Mouse (Mus musculus): ENCODE data around the gene 4930564D02Rik. TPM values are rescaled to one million over a fixed set of nuclear protein-coding genes. Genes with fewer than 3 reads are reported as not detected.
A peak's percentile ranks its signal among the peaks of the same experiment; 100 is the strongest.

Gene 4930564D02Rik
- total RNA-seq (2022): not detected

DNA sequence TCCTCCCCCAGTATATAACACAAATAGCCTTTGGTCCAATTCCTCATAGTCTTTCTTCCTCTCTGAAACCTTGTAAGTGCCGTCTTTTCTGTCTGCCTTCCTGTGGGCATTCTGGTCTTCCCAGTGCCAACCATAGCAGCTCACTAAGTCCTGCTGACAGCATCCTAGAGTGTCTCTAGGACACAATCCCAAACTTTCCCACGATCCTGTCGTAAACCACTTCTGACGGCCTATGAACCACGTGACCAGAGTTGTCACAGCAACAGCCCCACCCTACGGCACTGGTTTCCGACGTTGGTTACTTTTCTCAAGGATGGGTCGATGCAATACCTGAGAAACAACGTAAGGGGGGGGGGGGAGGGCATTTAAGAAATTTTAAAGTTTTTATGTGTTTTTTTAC, at the start of gene 4930564D02Rik:
Gene 4930564D02Rik (plus strand): TSS at position 301 of the 400 bp plus-strand sequence.
- DNase-seq: no peak

DNA sequence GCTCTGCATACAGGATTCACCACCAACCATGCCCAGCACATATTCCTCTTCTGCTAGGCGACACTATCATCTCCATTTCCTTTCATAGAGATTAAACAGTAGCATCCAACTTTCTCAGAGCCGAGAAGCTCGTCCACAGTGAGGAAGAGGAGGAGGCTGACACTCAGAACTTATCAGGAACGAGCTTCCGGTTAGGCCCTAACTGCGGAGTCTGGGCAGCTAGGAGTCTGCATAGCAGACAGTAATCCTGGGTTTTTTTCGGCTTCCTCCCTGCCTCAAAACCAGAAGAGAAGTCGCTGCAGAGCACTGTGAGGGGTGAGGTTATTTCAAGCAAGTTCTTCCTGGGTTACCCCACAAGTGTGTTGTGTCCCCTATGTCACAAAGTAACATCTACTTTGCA, 49.3 kb upstream of the 4930564D02Rik start:
- no peak for DNase-seq

DNA sequence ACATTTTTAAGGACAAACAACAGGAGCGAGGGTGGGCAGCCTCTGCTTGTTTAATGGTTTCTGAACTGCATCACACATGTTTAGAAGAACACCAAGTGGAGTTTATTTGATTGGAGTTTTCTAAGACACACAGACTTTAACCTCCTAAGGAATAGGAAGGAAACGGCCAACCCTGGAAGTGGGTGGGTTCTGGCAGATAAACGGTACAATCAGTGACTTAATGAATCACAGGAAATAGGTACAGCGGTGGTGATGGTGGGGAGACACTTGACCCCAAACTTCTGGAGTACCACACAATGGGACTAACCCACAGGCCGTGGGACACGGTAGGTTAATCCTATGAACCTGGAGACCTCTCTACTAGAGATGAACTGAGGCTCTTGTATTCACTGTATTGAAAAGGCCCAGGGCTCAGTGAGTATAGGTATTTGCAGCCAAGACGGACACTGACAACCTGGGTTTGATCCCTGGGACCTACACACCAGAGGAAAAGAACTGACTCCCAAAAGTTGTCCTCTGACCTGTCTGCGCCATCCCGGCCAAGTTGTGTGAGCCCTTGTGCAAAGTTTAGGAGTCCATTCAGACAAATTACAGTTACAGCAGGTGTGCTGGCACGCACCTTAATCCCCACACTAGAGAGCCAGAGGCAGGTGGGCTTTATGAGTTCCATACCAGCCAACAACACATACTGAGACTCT, 48.4 kb upstream of the 4930564D02Rik start:
- no peak for DNase-seq

DNA sequence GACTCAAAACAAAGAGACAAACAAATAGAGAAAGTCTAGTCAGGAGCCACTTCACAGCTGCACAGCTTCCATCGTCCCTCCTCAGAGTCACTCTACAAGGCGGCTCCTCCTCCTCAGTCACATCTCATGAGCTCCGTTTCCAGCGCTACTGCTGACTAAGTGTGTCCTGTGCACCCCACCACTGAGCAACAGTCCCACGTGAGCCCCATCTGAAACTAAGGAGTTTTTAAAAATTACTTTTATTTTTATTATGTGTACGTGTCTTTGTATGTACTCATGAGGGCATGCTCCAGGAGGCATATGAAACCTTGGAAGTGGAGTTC, 47.9 kb upstream of the 4930564D02Rik start:
- no peak for DNase-seq

DNA sequence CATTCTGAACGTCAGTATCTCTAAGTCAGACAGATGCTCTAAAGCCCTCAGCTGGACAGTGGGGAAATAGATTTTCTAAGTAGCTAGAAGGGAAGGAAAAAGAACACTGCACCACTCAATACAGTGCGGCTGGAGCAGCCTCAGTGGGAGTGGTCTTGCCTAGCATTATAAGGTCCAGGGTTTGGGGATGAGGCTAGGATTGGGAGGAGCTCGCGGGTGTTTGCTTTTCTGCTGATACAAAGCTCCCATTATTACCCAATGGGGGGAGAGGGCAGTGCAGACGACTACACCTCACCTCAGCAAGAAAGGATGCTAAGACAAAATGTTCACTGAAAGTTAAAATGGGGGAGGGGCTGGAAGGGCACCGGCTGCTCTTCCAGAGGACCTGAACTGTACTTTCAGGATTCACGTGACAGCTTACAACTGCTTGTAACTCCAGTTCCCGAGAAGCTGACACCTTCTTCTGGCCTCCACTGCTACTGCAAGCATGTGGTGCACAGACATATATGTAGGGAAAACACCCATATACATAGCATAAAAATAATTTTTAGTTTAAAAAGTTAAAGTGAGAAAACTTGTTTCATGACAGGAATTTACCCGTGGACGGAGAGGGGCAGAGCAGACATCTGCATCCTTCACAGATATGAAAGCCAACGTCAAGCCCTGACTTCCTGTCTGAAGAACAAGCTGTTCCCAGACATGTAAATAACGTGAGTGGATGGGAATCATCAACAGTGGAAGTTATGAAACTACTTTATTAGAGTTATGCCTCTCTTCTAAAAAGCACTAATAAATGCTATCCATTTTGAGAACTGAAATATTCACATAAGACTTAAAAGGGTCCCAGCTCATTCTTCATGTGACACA, 46.6 kb upstream of the 4930564D02Rik start:
- no peak for DNase-seq

DNA sequence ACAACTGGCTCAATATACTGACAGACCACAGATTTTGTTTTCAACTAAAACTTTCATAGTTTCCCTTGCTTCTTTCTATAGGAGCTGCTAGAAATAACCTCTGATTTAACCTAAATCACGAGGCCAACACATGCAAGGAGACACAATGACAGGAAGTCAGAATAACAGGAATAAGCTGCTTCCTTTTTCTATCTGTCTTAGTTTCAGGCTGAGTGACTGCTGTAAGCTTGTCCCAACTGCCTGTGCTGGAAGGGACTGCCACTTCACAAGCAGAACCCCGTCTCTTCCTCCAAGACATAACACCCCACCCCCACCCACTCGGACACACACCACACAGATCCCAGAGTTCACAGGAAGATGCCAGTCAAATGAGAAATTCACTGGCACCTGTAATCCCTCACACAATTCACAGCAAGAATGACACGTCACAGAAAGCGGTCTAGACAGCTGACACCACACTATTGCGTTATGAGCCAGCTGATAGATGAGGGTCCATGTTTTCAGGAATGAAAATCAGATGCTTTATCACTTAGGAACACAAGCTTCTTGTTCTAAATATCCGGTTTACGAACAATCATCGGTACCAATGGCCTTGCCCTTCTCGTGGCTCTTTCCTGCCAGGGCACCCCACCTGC, 43.2 kb upstream of the 4930564D02Rik start:
- no peak for DNase-seq

DNA sequence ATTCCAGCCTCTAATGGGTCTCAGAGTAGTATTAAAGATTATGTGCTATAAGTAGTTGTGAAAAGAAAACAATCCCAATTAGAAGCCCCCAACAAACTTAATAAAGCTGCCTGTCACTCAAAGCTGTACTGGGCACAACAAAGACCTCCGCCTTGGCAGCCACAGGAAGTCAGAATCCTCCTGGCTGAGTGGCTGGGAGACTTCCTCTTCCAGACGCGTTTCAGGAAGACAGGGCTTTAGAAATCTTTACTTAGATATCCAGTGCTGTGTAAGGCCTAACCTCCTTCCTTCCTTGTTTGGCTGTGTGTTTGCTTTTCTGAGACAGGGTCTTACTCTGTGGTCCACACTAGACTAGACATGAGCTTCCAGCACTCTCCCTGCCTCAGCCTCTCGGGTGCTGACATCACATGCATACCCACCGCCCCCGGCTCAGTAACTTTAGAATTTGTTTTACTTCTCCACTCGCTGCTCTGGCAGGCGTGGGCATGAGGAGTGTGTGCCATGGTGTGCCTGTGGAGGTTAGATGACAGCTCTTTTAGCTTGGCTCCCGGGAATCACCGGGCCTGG, 30.3 kb upstream of the 4930564D02Rik start:
- DNase-seq: no peak

DNA sequence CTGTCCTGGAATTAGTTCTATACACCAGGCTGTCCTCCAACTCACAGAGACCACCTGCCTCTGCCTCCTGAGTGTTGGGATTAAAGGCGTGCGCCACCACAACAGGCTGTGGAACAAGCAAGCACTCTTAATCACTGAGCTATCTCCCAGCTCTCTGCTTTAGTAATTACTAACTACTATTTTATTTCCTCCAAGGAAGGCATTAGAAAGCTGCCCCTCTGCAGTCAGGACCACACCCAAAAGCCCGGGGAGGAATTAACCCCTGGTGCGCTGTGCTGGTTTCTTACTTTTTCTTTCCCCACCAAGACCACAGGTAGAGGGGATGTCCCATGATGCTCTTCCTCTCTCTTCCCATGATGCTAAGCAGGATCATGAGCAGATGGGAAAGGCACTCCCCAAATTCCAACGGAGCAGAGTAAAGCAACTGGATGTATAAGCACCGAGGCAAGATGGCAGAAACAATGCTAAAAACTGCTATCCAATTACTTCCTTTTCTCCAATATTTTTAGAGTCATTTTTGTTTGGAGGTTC, 29.3 kb upstream of the 4930564D02Rik start:
- DNase-seq: no peak

DNA sequence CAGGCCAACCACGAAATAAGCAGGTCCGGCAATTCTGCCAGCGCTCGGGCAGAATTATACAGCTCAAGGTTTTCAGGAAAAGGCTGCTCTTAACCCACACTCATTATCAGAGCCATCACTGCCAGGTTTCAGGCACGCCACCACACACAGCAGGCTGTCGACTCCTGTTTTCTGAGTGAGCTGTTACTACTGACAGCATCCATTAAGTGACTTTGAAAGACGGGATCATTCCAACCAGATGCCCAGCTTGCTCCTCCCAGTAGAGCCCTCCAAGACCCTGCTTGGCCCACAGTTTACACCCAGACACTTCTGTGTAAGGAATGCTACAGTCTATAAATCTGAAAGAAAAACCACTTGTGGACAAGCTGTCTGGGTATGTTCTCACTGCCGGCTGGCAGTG, 26.6 kb upstream of the 4930564D02Rik start:
- DNase-seq: no peak

DNA sequence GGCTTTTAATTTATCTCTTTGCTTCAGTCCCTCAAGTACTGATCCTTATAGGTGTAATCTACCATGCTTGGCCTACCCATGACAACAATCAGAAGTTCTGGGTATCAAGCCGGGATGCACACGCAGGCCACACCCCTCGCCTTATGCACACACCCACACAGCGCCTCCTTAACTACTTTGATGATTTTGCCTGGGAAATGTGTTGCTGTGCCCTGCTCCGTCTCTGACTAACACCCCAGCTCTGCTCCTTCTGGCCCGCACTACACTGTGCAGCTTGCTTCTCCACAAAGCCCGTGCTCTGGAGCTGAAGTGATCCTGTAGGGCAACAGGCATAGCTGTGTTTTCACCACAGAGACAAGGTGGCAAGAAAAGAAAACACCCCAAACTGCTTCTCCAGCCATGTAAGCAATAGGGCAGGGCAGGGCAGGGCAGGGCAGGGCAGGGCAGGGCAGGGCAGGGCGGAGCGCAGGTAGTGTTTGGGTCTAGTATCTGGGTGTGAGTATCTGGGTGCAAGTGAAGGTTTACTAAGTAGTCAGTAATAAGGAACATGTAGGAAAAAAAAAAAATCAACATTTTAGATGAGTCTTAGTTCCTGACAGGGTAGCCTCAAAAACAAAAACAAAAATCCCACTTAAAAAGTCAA, 25.5 kb upstream of the 4930564D02Rik start:
- DNase-seq: no peak

DNA sequence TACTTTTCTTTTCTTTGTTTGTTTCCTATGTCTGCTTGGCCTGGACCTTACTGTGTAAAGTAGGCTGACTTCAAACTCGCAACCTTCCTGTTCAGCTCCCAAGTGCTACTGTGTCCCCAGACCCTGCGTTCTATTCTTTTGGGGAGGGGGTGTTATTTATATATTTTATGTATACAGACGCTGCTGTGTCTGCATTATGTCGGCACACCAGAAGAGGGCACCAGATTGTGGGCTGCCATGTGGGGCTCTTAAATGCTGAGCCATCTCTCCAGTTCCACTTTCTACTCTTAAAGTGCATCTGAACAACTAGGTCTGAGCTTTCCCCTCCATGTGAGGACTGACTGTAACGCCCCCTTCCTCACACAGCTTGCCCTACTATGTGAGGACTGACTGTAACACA, 22.9 kb upstream of the 4930564D02Rik start:
- no peak for DNase-seq

DNA sequence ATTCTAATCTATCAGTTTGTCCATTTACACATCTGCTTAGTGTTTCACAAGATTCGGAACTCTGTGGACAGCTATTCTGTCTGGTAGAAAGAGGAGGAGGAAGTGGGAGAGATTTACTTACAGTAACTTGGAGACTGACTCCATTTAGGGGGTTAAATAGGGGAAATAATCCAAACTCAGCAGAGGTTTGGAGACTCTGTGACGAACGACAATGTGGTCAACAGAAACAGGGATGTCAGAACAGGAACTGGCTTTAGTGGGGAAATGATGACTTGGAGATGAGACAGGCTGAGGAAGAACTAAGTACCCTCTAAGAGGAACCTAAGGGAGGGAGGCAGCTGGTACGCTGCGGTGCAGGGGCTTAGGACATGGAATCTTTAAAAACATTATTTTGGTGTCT, 19.8 kb upstream of the 4930564D02Rik start:
- no peak for DNase-seq

DNA sequence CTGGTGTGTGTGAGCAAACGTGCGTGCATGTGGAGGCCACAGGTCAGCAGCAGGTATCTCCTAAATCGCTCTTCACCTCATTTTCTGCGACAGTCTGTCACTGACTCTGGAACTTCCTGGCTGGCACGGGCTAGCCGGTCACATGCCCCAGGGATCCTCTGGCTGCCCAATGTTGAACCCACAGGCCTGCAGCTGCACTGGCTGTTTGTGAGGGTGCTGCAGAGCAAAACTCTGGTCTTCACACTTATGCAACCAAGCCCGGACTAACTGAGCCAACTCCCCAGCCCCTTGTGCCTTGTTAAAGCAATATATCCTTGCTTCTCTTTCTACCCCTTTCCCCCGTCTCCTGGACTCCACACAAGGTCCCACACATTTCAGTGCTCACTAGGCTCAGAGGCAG, 19.0 kb upstream of the 4930564D02Rik start:
- peak; percentile 38 for DNase-seq

DNA sequence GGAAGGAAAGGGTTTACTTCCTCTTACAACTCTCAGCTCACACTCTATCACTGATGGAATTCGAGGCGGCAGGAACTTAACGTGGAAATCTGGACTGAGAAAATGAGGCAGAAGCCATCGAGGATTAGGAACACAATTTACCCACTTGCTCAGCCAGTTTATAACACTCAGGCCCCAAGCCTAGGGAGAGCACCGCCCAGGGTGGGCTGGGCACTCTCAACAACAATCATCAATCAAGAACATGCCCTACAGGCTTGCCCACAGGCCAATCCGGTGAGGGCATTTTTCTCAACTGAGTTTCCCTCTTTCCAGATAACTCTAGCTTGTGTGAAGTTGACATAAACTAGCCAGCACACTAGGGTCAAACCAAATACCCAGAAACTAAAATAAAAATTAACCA, 16.8 kb upstream of the 4930564D02Rik start:
- DNase-seq: no peak

DNA sequence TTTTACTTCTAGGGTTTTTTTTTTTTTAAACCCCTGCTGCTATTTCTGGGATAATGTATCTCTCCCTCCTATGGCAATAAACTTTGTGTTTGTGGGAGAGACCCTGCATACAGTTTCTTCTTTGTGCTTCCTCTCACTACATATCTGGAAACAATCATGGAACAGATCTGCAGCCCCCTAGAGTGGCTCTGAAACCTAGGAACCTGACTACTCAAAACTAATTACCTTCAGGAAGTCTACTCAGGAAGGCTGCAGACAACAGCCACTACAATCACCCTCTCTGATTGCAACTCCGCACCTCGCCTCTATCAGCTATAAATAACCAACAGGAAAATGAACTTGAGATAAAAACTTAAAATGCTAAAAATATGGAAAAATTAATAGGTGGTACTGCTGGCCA, 15.5 kb upstream of the 4930564D02Rik start:
- no peak for DNase-seq

DNA sequence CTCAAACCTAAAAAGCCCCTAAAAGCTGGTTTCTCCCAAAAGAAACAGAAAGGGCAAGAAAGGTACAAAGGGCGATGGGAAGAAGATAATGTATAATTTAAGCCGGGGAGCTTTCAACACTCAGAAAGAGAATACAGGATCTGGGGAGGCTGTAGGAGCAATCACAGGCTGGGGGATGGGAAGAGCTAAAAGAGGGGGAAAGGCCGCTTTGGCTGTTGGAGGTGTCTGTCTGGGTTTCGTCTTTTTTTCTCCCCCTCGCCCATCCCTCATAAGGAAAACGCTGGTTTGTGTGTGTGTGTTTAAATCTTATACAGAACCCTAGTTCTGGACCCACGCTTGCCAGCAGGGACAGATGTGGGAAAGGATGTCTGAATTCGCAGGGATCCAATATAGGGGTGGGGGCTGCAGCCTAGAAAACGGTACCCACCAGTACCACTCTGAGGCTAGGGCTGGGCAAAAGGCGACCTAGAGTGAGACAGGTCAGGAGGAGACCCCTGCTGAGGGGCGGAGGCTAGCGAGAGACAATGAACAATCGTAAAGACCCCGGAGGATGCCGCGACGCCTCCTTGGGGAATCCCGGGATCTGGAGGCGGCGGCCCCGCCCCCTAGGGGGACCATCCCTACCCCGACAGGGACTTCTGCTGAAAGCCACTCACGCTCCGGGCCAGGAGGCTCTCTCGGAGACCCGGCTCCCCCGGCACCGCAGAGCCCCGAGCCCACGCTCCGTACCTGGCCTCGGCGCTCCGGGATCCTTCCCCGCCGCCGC, 14.3 kb upstream of the 4930564D02Rik start:
- no peak for DNase-seq

DNA sequence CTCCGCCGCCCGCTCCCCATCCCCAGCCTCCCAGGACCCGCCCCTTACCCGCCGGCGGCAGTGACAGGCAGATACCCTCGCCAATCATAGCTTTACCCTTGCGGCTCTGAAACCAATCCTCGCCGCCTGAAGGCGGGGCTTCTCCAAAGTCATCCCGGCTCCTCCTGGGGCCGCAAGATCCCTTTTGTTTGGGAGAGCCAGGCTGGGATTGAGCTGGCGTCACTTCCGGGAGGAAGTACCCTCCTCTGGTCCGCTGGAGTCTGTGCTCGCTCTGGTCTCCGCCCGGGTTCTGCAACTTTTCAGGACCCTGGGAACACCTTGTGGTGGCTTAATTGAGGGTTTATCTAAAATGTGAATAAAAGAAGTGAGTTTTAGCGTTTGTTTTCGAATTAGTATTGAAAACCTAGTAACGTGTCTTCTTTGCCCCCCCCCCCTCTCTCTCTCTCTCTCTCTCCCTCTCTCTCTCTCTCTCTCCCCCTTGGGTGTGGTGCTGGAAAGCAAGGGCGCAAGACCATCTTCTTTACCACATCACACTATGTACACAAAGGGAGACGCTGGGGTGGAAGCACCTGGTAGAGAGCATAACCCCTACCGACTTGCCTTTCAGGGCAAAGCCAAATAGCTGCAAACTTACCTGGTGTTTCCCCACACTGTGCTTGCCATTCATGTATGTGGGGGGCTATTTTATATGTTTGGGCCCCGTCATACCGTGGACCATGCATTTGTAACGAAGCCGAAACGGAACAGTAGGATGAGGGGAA, 13.5 kb upstream of the 4930564D02Rik start, which contains the start of gene Cttnbp2nl:
Gene Cttnbp2nl (minus strand): TSS at position 210 of the 761 bp plus-strand sequence.
- DNase-seq: peak; percentile 98

DNA sequence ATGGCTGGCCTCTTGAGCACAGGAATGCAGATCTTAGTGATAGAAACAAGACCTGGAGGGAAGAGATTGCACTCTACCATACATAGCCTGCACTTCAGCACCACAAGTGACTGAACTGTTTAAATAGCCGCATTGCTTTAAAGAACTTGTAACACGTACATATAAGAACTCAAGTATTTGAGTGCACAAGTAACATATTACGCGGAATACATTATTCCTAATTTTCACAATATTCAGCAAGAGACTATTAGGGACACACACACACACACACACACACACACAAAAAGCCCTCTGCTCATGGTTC, 13.0 kb upstream of the 4930564D02Rik start:
- no peak for DNase-seq

DNA sequence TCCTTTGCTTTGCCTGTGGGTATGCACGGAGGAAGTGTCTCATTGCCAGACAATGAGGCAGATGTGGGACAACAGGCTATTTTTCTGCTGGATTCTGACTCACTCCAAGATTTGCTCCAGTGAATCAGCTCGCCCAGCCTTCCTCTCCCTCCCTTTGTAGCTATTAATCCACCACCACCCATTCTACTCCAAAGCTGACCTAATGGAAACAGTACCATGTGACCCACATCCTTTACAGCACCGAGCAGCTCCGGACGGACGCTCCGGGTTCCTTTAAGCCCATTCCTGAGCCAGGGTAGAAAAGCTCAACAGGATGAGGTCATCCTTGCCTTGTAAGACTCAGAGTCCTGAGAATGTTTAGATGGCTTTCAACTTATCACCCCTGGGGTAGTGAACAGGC, 11.7 kb upstream of the 4930564D02Rik start:
- DNase-seq: peak; percentile 82

DNA sequence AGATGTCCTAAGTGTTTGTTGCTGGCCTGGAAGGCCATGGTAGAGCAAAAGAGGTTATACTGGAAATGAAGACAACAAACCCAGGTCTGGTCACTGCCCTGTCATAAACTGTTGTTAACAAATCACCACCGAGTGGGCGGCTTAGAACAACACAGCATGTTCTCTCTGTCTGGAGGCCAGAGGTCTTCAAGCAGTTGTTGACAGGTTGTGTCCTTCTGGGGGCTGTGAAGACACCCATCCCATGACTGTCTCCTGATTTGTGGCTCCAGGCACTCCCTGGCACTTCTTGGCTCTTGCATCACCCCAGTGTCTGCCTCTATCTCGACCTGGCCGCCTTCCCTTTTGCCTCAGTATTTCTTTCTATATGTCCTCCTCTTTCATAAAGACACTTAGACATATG, 11.0 kb upstream of the 4930564D02Rik start:
- no peak for DNase-seq

Data from adrenal gland, adult 8-10 months (tissue).